Mouse (Mus musculus) myocyte (in vitro differentiated cells): ENCODE data around the gene Cd72. TPM values are rescaled to one million over a fixed set of nuclear protein-coding genes. Genes with fewer than 3 reads are reported as not detected.

Experiments
- H3K27me3 ChIP-seq: one replicate; pipeline ENCODE4 v1.6.1; 2011; ENCODE audit not compliant: control insufficient read depth, insufficient read depth, insufficient read length
- H3K36me3 ChIP-seq: one replicate; pipeline ENCODE4 v1.6.1; 2011; ENCODE audit not compliant: control insufficient read depth, insufficient read depth
- H3K4me2 ChIP-seq: one replicate; pipeline ENCODE4 v1.6.1; 2011; ENCODE audit warnings: low read depth, control low read depth
- H3K4me3 ChIP-seq: one replicate; pipeline ENCODE4 v1.5.1; 2011; ENCODE audit warnings: mild to moderate bottlenecking, control low read depth, moderate library complexity
- H3K79me2 ChIP-seq: one replicate; pipeline ENCODE4 v1.6.1; 2011; ENCODE audit not compliant: control insufficient read depth, insufficient read depth
- H3ac ChIP-seq: one replicate; pipeline ENCODE4 v1.6.1; 2011; ENCODE audit not compliant: control insufficient read depth, insufficient read length
- CEBPB ChIP-seq: IDR thresholded peaks from 2 replicates; pipeline ENCODE4 v1.6.1; 2011; ENCODE audit warnings: mild to moderate bottlenecking, moderate library complexity; ENCODE audit not compliant: poor library complexity, insufficient read depth, severe bottlenecking
- E2F4 ChIP-seq: IDR thresholded peaks from one replicate; pipeline ENCODE4 v1.6.1; 2011; ENCODE audit warnings: mild to moderate bottlenecking, control low read depth, moderate library complexity; ENCODE audit not compliant: insufficient read depth
- MAX ChIP-seq: IDR thresholded peaks from one replicate; pipeline ENCODE4 v1.6.1; 2011; ENCODE audit warnings: low read depth, mild to moderate bottlenecking, control low read depth
- MYOD1 ChIP-seq, 3 experiments: IDR thresholded peaks; one replicate each; pipeline ENCODE4 v1.6.1; 2011; ENCODE audit warnings: control low read depth in 2 of 3, low read depth in 2 of 3, mild to moderate bottlenecking in 2 of 3, moderate library complexity in 1 of 3; ENCODE audit not compliant: insufficient read length in 2 of 3, control insufficient read depth in 1 of 3
- MYOG ChIP-seq, 3 experiments: IDR thresholded peaks; one replicate each; pipeline ENCODE4 v1.6.1; 2011; ENCODE audit warnings: control low read depth in 2 of 3, low read depth in 2 of 3, mild to moderate bottlenecking in 2 of 3; ENCODE audit not compliant: insufficient read length in 2 of 3, control insufficient read depth in 1 of 3, insufficient read depth in 1 of 3
- POLR2A ChIP-seq: IDR thresholded peaks from one replicate; pipeline ENCODE4 v1.6.1; 2011; ENCODE audit warnings: low read depth, mild to moderate bottlenecking, control low read depth, moderate library complexity; ENCODE audit not compliant: insufficient read length
- POLR2AphosphoS2 ChIP-seq: IDR thresholded peaks from one replicate; pipeline ENCODE4 v1.6.1; 2011; ENCODE audit warnings: low read depth, control low read depth; ENCODE audit not compliant: insufficient read length
- REST ChIP-seq: IDR thresholded peaks from one replicate; pipeline ENCODE4 v1.6.1; 2011; ENCODE audit warnings: mild to moderate bottlenecking, control low read depth, moderate library complexity; ENCODE audit not compliant: insufficient read depth, insufficient read length
- SRF ChIP-seq: IDR thresholded peaks from one replicate; pipeline ENCODE4 v1.6.1; 2011; ENCODE audit warnings: low read depth; ENCODE audit not compliant: control insufficient read depth, insufficient read length
- TCF12 ChIP-seq: IDR thresholded peaks from one replicate; pipeline ENCODE4 v1.6.1; 2011; ENCODE audit warnings: mild to moderate bottlenecking, control low read depth; ENCODE audit not compliant: poor library complexity, insufficient read depth, severe bottlenecking
- TCF3 ChIP-seq: IDR thresholded peaks from one replicate; pipeline ENCODE4 v1.6.1; 2011; ENCODE audit warnings: low read depth, control low read depth; ENCODE audit not compliant: insufficient read length
- USF1 ChIP-seq: IDR thresholded peaks from one replicate; pipeline ENCODE4 v1.6.1; 2011; ENCODE audit warnings: low read depth, mild to moderate bottlenecking, control low read depth, moderate library complexity
- polyA plus RNA-seq: library from polyadenylated mRNA; unstranded; fragments of >200 nt; fragmentation: generic; extraction: Trizol; gene quantifications from one replicate; pipeline ENCODE4 v1.2.1, GENCODE M21; 2012; ENCODE audit warnings: missing spikeins

The Cd72 gene
- polyA plus RNA-seq, 1 experiment: 0.74 TPM

GRCm38 (mm10) chr4:43399391-43400131 lies 54.9 kb downstream of the Cd72 start:
- Histone ChIP-seq H3K36me3 (no peaks in the 10 kb centered on the region), H3ac (no peak overlapping the region), H3K27me3 (no peaks in the 10 kb centered on the region), H3K4me3 (no peak overlapping the region), H3K79me2 (peaks cover 8% of the 10 kb centered on the region), H3K4me2 (peak overlapping the region; percentile 58)
- TF ChIP-seq MYOD1 (IDR thresholded peaks at IDR 0.05; ENCODE audit: control insufficient read depth in 1 of 3, insufficient read length in 2 of 3, low read depth in 2 of 3) (peak in 2 of 3 experiments; percentile 11 to 53), TCF3 (no peak), TCF12 (no peak), SRF (no peak), MYOG (IDR thresholded peaks at IDR 0.05; ENCODE audit: control insufficient read depth in 1 of 3, insufficient read depth in 1 of 3, insufficient read length in 2 of 3, low read depth in 2 of 3) (peak in 1 of 3 experiments; percentile 58)

- H3K27me3 ChIP-seq: no peaks in the 10 kb centered on the region
- no peak overlapping the region for H3ac ChIP-seq
- peak overlapping the region; percentile 58 for H3K4me2 ChIP-seq
- H3K36me3 ChIP-seq: no peaks in the 10 kb centered on the region
- no peak overlapping the region for H3K4me3 ChIP-seq
- peak; percentile 41; the same call in 1 of the 2 replicates for TF ChIP-seq CEBPB
- TF ChIP-seq E2F4: no peak
- TF ChIP-seq MYOD1 (IDR thresholded peaks at IDR 0.05; ENCODE audit: control insufficient read depth in 1 of 3, insufficient read length in 2 of 3, low read depth in 2 of 3): peak in 1 of 3 experiments; percentile 52
- TF ChIP-seq MYOG (IDR thresholded peaks at IDR 0.05; ENCODE audit: control insufficient read depth in 1 of 3, insufficient read depth in 1 of 3, insufficient read length in 2 of 3, low read depth in 2 of 3): peak in 1 of 3 experiments; percentile 69
- no peak for TF ChIP-seq REST
- no peak for TF ChIP-seq MAX
- TF ChIP-seq POLR2AphosphoS2: no peak
- no peak for TF ChIP-seq SRF
- TF ChIP-seq TCF3: peak; percentile 1
- TF ChIP-seq POLR2A: no peak
- TF ChIP-seq TCF12: peak; percentile 29
- H3K79me2 ChIP-seq: peaks cover 8% of the 10 kb centered on the region
Measured at GRCm38 (mm10) chr4:43398829-43399331, 55.5 kb downstream of the Cd72 start.

- H3K4me3 ChIP-seq: no peak overlapping the region
- H3K36me3 ChIP-seq: no peaks in the 10 kb centered on the region
- no peak overlapping the region for H3ac ChIP-seq
- no peaks in the 10 kb centered on the region for H3K27me3 ChIP-seq
- TF ChIP-seq MYOD1 (IDR thresholded peaks at IDR 0.05; ENCODE audit: control insufficient read depth in 1 of 3, insufficient read length in 2 of 3, low read depth in 2 of 3) (no peak), MAX (no peak), CEBPB (no peak), SRF (no peak), POLR2AphosphoS2 (no peak), POLR2A (no peak), TCF12 (no peak), MYOG (IDR thresholded peaks at IDR 0.05; ENCODE audit: control insufficient read depth in 1 of 3, insufficient read depth in 1 of 3, insufficient read length in 2 of 3, low read depth in 2 of 3) (no peak), REST (no peak), USF1 (no peak), TCF3 (no peak), E2F4 (no peak)
- H3K4me2 ChIP-seq: peak overlapping the region; percentile 7
- peaks cover 8% of the 10 kb centered on the region for H3K79me2 ChIP-seq
Measured at GRCm38 (mm10) chr4:43398014-43398413, 56.4 kb downstream of the Cd72 start.

Other genes with a start within 250 kb of the Cd72 start
- gene Atp8b5, start 187.5 kb downstream of the Cd72 start, polyA plus RNA-seq: not detected
- 28.2 TPM for gene Rusc2, start 72.6 kb downstream of the Cd72 start, polyA plus RNA-seq
- gene Fam166b, start 25.5 kb downstream of the Cd72 start, polyA plus RNA-seq: 0.04 TPM
- 40.4 TPM for gene Tesk1, start 12.7 kb downstream of the Cd72 start, polyA plus RNA-seq
- gene Sit1, start 29.1 kb upstream of the Cd72 start, polyA plus RNA-seq: not detected
- gene Ccdc107, start 38.3 kb upstream of the Cd72 start, polyA plus RNA-seq: 111 TPM
- 5.7 TPM for gene Arhgef39, start 45.1 kb upstream of the Cd72 start, polyA plus RNA-seq
- 10.7 TPM for gene Car9, start 52.3 kb upstream of the Cd72 start, polyA plus RNA-seq
- gene Tpm2, start 69.1 kb upstream of the Cd72 start, polyA plus RNA-seq: 2,542 TPM
- gene Creb3, start 107.7 kb upstream of the Cd72 start, polyA plus RNA-seq: 73.9 TPM
- 225 TPM for gene Tln1, start 108.1 kb upstream of the Cd72 start, polyA plus RNA-seq
- gene Rgp1, start 124.1 kb upstream of the Cd72 start, polyA plus RNA-seq: 28.6 TPM
- gene Gba2, start 124.2 kb upstream of the Cd72 start, polyA plus RNA-seq: 5.9 TPM
- gene Msmp, start 129.9 kb upstream of the Cd72 start, polyA plus RNA-seq: not detected
- gene Npr2, start 177.3 kb upstream of the Cd72 start, polyA plus RNA-seq: 9.1 TPM
- gene Spag8, start 199.0 kb upstream of the Cd72 start, polyA plus RNA-seq: 0.02 TPM
- 99.1 TPM for gene Hint2, start 201.8 kb upstream of the Cd72 start, polyA plus RNA-seq
- gene Tmem8b, start 214.3 kb upstream of the Cd72 start, polyA plus RNA-seq: 1.7 TPM
- gene Fam221b, start 214.5 kb upstream of the Cd72 start, polyA plus RNA-seq: 3.4 TPM
- not detected for gene Olfr70, start 246.2 kb upstream of the Cd72 start, polyA plus RNA-seq